Mouse (Mus musculus) CD4-positive, CD25-positive, alpha-beta regulatory T cell, adult 9 weeks (primary cell): ENCODE measurements around the gene Olfr622. TPM values are rescaled to one million over a fixed set of nuclear protein-coding genes. Genes with fewer than 3 reads are reported as not detected.

Source experiments
- polyA plus RNA-seq: library from polyadenylated mRNA; unstranded; fragments of 100-300 nt; shearing (Covaris generic); gene quantifications from one replicate; pipeline ENCODE4 v1.2.1, GENCODE M21; 2017

The Olfr622 gene
- not detected for polyA plus RNA-seq

DNA sequence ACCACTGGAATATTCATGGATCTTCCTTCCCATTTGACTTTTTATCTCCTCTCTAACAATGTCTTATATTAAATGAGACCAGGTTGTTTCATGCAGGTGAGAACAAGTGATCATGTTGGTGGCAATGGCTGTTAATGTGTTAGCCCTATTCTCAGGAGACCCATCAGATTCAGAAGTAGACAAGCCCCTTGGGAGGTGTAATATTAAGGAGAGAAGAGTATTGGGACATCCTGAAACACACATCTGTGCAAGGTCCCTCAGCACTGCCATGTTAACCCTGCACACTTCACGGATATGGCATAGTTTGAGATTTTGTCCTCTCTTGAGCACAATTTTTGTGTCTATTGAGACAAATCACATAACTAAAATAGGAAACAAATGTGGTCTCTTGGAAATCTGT, at the start of gene Olfr622:
TSS of gene Olfr622 (minus strand) at position 101 of the 400 bp plus-strand sequence.

GRCm38 (mm10) chr7:103682420-103682819, 39.9 kb upstream of the Olfr622 start, which contains the start of gene Olfr625-ps1:
Gene Olfr625-ps1, plus strand, starts transcription at chr7:103682720.

DNA sequence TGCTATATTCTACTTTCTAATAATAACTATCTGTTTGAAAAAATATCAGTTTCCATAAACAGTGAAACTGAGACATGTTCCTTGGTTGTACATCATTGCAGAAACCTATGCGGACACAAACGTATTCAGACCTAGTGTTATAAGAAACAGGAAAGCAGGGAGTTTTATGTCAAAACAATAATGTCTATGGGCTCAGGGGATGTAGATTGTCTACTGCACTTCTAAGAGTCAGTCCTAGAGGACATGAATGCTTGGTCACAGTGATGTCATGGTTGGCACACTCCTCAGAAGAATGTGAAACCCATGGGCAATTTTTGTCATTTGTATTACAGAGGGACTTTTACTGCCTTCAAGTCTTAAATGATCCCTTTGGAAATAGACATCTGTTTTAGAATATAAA, 28.6 kb upstream of the Olfr622 start, which contains the start of gene Olfr624:
TSS of gene Olfr624 (minus strand) at position 101 of the 400 bp plus-strand sequence.

DNA sequence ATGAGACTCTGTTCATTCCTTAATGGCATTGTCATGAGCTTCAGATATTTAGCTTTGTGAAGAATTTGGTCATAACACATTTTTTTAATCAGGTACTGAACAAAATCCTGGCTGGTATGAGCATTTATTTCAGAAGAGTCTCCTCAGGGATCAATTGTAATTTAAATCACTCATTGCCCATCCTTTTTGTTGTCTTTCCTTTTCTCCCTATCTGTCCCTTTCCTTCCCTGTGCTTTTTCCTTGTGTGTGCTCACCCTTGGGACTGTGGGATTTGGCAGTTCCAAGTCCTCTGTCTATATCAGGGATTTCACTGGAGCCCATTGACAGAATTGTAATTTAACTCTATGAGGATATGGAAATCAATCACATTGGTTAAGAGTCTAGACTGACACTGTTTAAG, 21.1 kb upstream of the Olfr622 start, which contains the start of gene Olfr623:
TSS of gene Olfr623 (minus strand) at position 101 of the 400 bp plus-strand sequence.

GRCm38 (mm10) chr7:103612434-103612833, 30.1 kb downstream of the Olfr622 start, which contains the start of gene Olfr620:
Gene Olfr620, minus strand, starts transcription at chr7:103612534.

GRCm38 (mm10) chr7:103600275-103600674, 42.2 kb downstream of the Olfr622 start, which contains the start of gene Olfr619:
Gene Olfr619, plus strand, starts transcription at chr7:103600575.

GRCm38 (mm10) chr7:103589803-103590202, 52.7 kb downstream of the Olfr622 start, which contains the start of gene Olfr618:
Gene Olfr618, plus strand, starts transcription at chr7:103590103.

Other genes with a start within 250 kb of the Olfr622 start
- gene Usp17lc, start 227.6 kb downstream of the Olfr622 start, polyA plus RNA-seq = not detected
- gene Olfr605, start 197.3 kb downstream of the Olfr622 start, polyA plus RNA-seq = not detected
- gene Olfr606, start 193.7 kb downstream of the Olfr622 start, polyA plus RNA-seq = not detected
- gene Olfr607, start 178.6 kb downstream of the Olfr622 start, polyA plus RNA-seq = 0.11 TPM
- not detected for gene Olfr608, start 172.8 kb downstream of the Olfr622 start, polyA plus RNA-seq
- not detected for gene Olfr609, start 144.6 kb downstream of the Olfr622 start, polyA plus RNA-seq
- gene Olfr610, start 130.6 kb downstream of the Olfr622 start, polyA plus RNA-seq = not detected
- gene Olfr611, start 121.9 kb downstream of the Olfr622 start, polyA plus RNA-seq = not detected
- gene Olfr612, start 100.0 kb downstream of the Olfr622 start, polyA plus RNA-seq = not detected
- gene Olfr613, start 94.6 kb downstream of the Olfr622 start, polyA plus RNA-seq = not detected
- gene Olfr615, start 86.6 kb downstream of the Olfr622 start, polyA plus RNA-seq = not detected
- not detected for gene Olfr616, start 73.6 kb downstream of the Olfr622 start, polyA plus RNA-seq
- gene Olfr617, start 69.6 kb downstream of the Olfr622 start, polyA plus RNA-seq = not detected
- not detected for gene Olfr618, start 52.6 kb downstream of the Olfr622 start, polyA plus RNA-seq
- gene Olfr619, start 42.1 kb downstream of the Olfr622 start, polyA plus RNA-seq = not detected
- gene Olfr620, start 30.2 kb downstream of the Olfr622 start, polyA plus RNA-seq = 0.12 TPM
- gene Olfr623, start 21.0 kb upstream of the Olfr622 start, polyA plus RNA-seq = not detected
- not detected for gene Olfr624, start 28.5 kb upstream of the Olfr622 start, polyA plus RNA-seq
- gene Olfr625-ps1, start 40.0 kb upstream of the Olfr622 start, polyA plus RNA-seq = not detected
- gene Olfr243, start 72.0 kb upstream of the Olfr622 start, polyA plus RNA-seq = not detected
- not detected for gene Olfr628, start 87.7 kb upstream of the Olfr622 start, polyA plus RNA-seq
- not detected for gene Olfr629, start 102.2 kb upstream of the Olfr622 start, polyA plus RNA-seq
- gene Olfr630, start 114.6 kb upstream of the Olfr622 start, polyA plus RNA-seq = not detected
- gene Olfr69, start 128.9 kb upstream of the Olfr622 start, polyA plus RNA-seq = not detected
- gene Olfr68, start 137.0 kb upstream of the Olfr622 start, polyA plus RNA-seq = 0.09 TPM
- gene Olfr67, start 149.1 kb upstream of the Olfr622 start, polyA plus RNA-seq = not detected
- gene Hbb-bt, start 171.3 kb upstream of the Olfr622 start, polyA plus RNA-seq = 19.9 TPM
- 82.8 TPM for gene Hbb-bs, start 185.4 kb upstream of the Olfr622 start, polyA plus RNA-seq
- gene Hbb-bh2, start 197.8 kb upstream of the Olfr622 start, polyA plus RNA-seq = not detected
- not detected for gene Hbb-bh1, start 200.5 kb upstream of the Olfr622 start, polyA plus RNA-seq
- gene Hbb-y, start 210.5 kb upstream of the Olfr622 start, polyA plus RNA-seq = not detected
- not detected for gene Olfr66, start 243.6 kb upstream of the Olfr622 start, polyA plus RNA-seq